Mouse (Mus musculus) heart, embryonic 11.5 days (tissue): ENCODE data around the gene Gm17334. TPM values are rescaled to one million over a fixed set of nuclear protein-coding genes. Genes with fewer than 3 reads are reported as not detected.
"Not testable (repeated sequence)": the region's sequence is repeated elsewhere in the genome, so short reads cannot be mapped to it uniquely, and the experiment has no call there.

Experiments
- ATAC-seq: fragments of 200-750 bp; cut with Nextera tagmentation; replicated peaks from 2 replicates; pipeline ENCODE4 v1.8.0; 2017; ENCODE audit warnings: moderate library complexity; ENCODE audit not compliant: insufficient number of reproducible peaks, low FRiP score, low TSS enrichment
- H3K27ac ChIP-seq: fragments of 300-500 bp; sonication (generic); 2 replicates; pipeline ENCODE4 v1.5.1; 2014; ENCODE audit warnings: mild to moderate bottlenecking, low read depth, low read length
- H3K27me3 ChIP-seq: fragments of 300-500 bp; sonication (generic); 2 replicates; pipeline ENCODE4 v1.6.1; 2014; ENCODE audit warnings: mild to moderate bottlenecking, low read length, mixed read lengths; ENCODE audit not compliant: control insufficient read depth, insufficient read depth
- H3K36me3 ChIP-seq: fragments of 300-500 bp; sonication (generic); 2 replicates; pipeline ENCODE4 v1.6.1; 2014; ENCODE audit warnings: mild to moderate bottlenecking, low read length, moderate library complexity, mixed read lengths; ENCODE audit not compliant: control insufficient read depth, insufficient read depth
- H3K4me1 ChIP-seq: fragments of 300-500 bp; sonication (generic); 2 replicates; pipeline ENCODE4 v1.6.1; 2014; ENCODE audit warnings: low read length; ENCODE audit not compliant: control insufficient read depth, insufficient read depth
- H3K4me2 ChIP-seq: fragments of 300-500 bp; sonication (generic); 2 replicates; pipeline ENCODE4 v1.6.1; 2014; ENCODE audit warnings: mild to moderate bottlenecking, moderate library complexity
- H3K4me3 ChIP-seq: fragments of 300-500 bp; sonication (generic); 2 replicates; pipeline ENCODE4 v1.5.1; 2014; ENCODE audit warnings: low read depth, low read length
- H3K9ac ChIP-seq: fragments of 300-500 bp; sonication (generic); 2 replicates; pipeline ENCODE4 v1.6.1; 2014; ENCODE audit warnings: mild to moderate bottlenecking, low read depth, low read length, moderate library complexity
- H3K9me3 ChIP-seq: fragments of 300-500 bp; sonication (generic); replicated peaks from 2 replicates; pipeline ENCODE4 v1.6.1; 2016; ENCODE audit warnings: low read length; ENCODE audit not compliant: control insufficient read depth
- WGBS: fragments of 180-500 bp; shearing (Covaris S2); extraction: QIAGEN DNeasy Blood & Tissue Kit; methylation state at CpG from one replicate; pipeline ENCODE4 v1.1.7; 2014; ENCODE audit not compliant: insufficient replicate concordance; 5-methylcytosine and 5-hydroxymethylcytosine counted together
- polyA plus RNA-seq: library from polyadenylated mRNA; unstranded; fragments of >200 nt; fragmentation: Nextera tagmentation; extraction: Ambion mirVana; gene quantifications from 2 replicates; pipeline ENCODE4 v1.2.1, GENCODE M21; 2014

Gm17334 gene
- polyA plus RNA-seq, 1 experiment from 2014 or later = 0.24 TPM

DNA sequence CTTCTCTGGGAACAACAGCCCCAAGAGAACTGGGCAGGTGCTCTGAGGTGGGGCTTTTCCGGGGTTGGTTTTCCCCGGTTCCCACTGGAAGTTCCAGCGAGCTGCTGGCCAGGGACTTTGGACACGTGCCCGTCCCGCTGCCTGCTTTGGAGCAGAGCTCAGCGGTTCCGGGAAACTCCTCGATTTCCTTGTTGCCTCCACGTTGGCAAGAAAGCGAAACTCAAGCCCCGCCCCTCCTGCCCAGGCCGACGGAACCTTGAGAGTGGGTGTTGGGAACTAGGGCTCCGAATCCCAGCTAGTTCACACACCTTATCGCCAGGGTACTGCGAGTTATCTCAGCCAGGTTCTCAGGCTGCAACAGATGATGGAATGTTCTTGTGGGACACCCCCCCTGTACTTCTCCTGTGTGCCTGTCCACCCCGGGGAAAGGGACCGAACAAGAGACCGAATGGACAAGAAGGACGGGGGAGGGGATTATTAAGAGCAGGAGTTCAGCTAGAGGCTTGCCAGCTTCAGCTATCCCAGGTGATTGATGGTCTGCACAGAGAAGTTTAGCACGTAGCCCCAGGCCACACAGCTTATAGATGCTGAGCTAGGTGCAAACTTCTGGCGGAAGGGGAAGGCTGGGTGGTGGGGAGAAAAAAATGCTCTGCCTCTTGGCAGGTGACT is 10.0 kb downstream of the Gm17334 start:
- peak; percentile 18; the same call in 1 of the 2 replicates for ATAC-seq
- Histone ChIP-seq H3K4me1 (peaks cover 50% of the 10 kb centered on the region), H3K27ac (peak overlapping the region; percentile 73), H3K4me2 (peak overlapping the region; percentile 75), H3K27me3 (no peaks in the 10 kb centered on the region), H3K9ac (peak overlapping the region; percentile 75), H3K36me3 (no peaks in the 10 kb centered on the region), H3K9me3 (no peaks in the 10 kb centered on the region), H3K4me3 (peak overlapping the region; percentile 37)
- WGBS = 4% methylated on average over 23 of the region's 23 CpGs

DNA sequence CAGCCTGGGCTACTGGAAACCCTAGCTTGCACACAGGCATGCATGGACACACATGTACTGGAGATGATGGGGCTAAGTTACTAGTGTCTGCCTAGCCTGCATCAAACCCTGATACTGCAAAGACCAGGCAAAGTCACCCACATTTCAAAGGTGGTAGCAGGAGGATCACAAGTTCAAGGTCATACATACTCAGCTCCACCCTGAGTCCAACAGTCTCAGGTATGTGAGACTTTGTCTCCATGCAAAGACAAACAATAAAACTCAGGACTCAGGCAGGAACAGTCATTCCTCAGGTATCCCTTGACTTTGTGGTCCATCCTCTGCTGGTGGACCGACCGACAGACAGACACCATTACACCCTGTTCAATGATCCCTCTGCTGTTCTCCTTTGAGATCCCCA is 10.6 kb downstream of the Gm17334 start:
- H3K4me3 ChIP-seq = peak overlapping the region; percentile 37
- H3K27ac ChIP-seq = peak overlapping the region; percentile 73
- 51% methylated on average over 2 of the region's 2 CpGs for WGBS
- H3K4me1 ChIP-seq = peaks cover 50% of the 10 kb centered on the region
- no peaks in the 10 kb centered on the region for H3K36me3 ChIP-seq
- ATAC-seq = no peak
- H3K9me3 ChIP-seq = no peaks in the 10 kb centered on the region
- H3K27me3 ChIP-seq = no peaks in the 10 kb centered on the region
- peak overlapping the region; percentile 75 for H3K9ac ChIP-seq
- peak overlapping the region; percentile 75 for H3K4me2 ChIP-seq

DNA sequence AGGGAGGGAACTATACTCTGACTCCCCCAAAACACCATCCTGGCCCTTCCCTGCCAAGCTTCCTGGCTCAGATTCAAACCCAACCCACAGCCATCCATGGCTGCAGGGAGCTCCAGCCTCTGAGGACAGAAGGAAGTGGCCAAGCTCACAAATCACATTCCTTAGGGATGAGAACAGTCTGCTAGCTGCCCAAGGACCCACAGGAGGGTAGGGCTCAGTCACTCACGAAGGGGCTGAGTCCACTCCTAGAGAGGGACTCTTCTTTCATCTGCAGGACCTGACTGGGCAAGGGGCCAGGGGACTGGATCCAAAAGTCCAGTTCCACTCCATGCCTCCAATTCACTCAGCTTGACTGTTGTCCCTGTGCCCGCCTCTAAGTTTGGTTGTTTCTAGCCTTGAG is 11.2 kb downstream of the Gm17334 start:
- Histone ChIP-seq H3K27me3 (no peaks in the 10 kb centered on the region), H3K4me2 (peak overlapping the region; percentile 14; the same call in 1 of the 2 replicates), H3K4me1 (peaks cover 50% of the 10 kb centered on the region), H3K27ac (peak overlapping the region; percentile 73), H3K9ac (no peak overlapping the region), H3K36me3 (no peaks in the 10 kb centered on the region), H3K9me3 (no peaks in the 10 kb centered on the region), H3K4me3 (no peak overlapping the region)
- 46% methylated on average over 2 of the region's 2 CpGs for WGBS
- no peak for ATAC-seq

DNA sequence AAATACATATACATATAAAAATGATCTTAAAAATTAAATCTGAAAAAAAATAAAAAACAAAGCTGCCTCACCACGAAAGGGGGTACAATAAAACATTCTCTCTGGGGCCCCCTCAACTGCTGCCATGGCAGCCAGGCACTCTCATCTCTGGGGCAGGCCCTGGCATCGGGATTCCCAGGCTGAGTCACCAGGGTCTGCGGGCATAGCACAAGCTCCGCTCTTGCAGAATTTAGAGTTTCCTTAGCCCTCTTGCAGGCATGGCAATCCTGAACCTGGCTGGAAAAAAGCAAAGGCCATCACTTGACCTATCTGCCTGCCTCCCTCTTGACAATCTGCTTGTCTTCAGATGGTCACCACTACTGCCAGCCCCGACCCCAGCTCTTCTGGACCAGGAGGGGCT is 11.7 kb downstream of the Gm17334 start:
- H3K36me3 ChIP-seq = no peaks in the 10 kb centered on the region
- H3K27me3 ChIP-seq = no peaks in the 10 kb centered on the region
- peak overlapping the region; percentile 73; the same call in 1 of the 2 replicates for H3K27ac ChIP-seq
- 66% methylated on average over 5 of the region's 5 CpGs for WGBS
- no peak overlapping the region for H3K4me2 ChIP-seq
- H3K9ac ChIP-seq = no peak overlapping the region
- ATAC-seq = no peak
- no peaks in the 10 kb centered on the region for H3K9me3 ChIP-seq
- peaks cover 50% of the 10 kb centered on the region for H3K4me1 ChIP-seq
- no peak overlapping the region for H3K4me3 ChIP-seq

DNA sequence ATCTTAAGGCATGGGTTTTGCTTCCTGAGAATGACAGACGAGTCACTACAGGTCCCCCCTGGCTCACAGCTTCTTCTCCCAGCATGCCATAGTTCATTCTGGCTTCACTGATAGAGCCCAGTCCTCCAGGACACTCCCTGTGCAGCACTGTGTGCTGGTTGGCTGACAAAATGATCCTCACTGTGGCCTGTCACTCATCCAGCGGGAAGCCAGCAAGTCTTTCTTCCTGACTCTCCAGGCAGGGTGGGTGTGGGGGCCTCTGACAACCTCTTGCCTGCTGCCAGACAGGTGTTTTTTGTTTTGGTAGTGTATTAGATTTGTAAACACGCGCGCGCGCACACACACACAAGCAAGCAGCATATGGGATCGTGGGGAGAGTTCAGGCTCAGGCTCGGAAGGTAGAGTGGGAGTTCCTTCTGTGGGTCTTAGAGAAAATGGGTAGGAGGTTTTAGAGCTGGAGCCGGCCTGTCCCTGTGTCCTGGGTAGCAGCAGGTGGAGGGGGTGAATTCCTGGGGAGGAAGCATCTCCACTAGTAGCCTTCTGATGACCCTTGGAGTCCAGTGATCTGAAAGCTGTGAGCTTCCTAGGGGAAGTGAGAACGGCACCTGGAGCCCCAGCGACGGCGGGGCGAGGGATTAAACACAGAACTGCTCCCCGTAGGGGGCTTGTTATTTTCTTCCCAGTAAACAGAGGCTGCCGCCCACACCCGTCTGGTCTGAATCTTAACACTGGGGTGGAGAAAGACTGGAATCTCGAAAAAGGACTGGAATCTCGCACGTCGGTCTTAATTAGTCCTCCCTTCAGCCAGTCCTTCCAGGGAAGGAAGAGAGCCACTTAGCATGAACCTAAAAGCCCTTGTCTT is 13.2 kb downstream of the Gm17334 start:
- peaks cover 50% of the 10 kb centered on the region for H3K4me1 ChIP-seq
- ATAC-seq = no peak
- 7% methylated on average over 22 of the region's 22 CpGs for WGBS
- H3K27ac ChIP-seq = peak overlapping the region; percentile 46; the same call in 1 of the 2 replicates
- H3K9ac ChIP-seq = peak overlapping the region; percentile 49
- H3K36me3 ChIP-seq = no peaks in the 10 kb centered on the region
- H3K27me3 ChIP-seq = no peaks in the 10 kb centered on the region
- H3K4me3 ChIP-seq = peak overlapping the region; percentile 12; the same call in 1 of the 2 replicates
- H3K9me3 ChIP-seq = no peaks in the 10 kb centered on the region
- H3K4me2 ChIP-seq = peak overlapping the region; percentile 59

DNA sequence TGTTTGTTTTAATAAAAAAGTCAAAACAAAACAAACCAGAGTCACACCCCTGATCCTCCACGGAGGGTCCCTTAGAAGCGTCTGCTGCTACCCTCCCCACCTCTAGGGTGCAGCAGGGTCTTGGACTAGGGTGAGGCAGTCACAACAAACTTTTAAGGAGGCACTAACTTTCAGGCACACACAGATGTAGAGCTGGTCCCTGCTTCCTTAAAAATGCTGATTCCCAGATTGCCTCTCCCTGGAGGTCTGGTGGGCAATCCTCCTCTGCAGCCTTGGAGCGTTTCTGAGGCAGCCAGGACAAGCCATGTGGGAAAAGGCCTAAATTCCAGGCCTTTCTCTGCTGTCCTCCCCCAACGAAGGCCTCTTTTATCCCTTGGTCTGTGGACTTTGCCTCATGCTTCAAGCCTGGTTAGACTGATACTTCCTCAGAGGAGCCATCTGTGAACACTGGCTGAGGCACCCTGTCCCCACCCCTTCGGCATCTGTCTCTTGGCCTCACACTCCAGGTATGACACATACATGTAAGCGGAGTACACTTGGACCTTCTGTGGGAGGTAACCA is 14.1 kb downstream of the Gm17334 start:
- Histone ChIP-seq H3K27ac (peak overlapping the region; percentile 46; the same call in 1 of the 2 replicates), H3K4me2 (no peak overlapping the region; the same call in 1 of the 2 replicates), H3K4me1 (peaks cover 42% of the 10 kb centered on the region), H3K27me3 (no peaks in the 10 kb centered on the region), H3K36me3 (no peaks in the 10 kb centered on the region), H3K4me3 (no peak overlapping the region), H3K9me3 (no peaks in the 10 kb centered on the region), H3K9ac (peak overlapping the region; percentile 18; the same call in 1 of the 2 replicates)
- WGBS = 38% methylated on average over 6 of the region's 6 CpGs
- no peak for ATAC-seq

DNA sequence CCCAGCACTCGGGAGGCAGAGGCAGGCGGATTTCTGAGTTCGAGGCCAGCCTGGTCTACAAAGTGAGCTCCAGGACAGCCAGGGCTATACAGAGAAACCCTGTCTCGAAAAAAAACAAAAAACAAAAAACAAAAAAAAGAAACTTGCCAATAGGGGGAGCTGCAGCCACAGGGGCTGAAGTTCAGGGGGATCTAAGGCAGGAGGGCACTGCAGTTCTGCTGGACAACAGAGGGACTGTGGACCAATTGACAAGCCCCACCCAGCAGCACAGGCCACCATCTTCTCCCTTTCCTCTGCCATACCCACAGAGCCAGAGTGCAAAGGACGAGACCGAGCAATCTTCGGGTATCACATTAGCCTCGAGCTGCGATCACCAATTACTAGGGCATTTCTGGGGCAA is 15.0 kb downstream of the Gm17334 start:
- peaks cover 33% of the 10 kb centered on the region for H3K4me1 ChIP-seq
- H3K4me2 ChIP-seq, H3K27me3 ChIP-seq, H3K9me3 ChIP-seq, ATAC-seq, H3K36me3 ChIP-seq, H3K9ac ChIP-seq, H3K27ac ChIP-seq, H3K4me3 ChIP-seq: not testable (repeated sequence)
- 76% methylated on average over 9 of the region's 9 CpGs for WGBS

DNA sequence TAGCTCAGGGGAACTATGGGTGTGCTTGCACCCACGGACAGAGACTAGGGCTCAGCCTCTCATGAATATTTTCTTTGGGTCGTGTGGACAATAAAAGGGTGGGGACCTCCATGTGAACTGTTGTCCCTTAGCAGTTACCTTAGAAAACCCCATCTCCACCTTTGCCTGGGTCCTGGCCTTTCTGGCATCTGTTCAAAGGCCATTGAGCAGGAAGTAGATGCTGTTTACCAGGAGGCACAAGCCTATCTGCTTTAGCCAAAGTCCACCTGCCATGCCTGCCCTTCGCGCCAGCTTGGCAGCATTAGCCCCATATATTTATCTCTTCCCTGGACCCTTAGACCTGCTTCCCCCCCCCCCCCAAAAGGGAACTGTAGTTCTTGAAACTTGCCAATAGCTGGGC is 15.4 kb downstream of the Gm17334 start:
- no peak overlapping the region for H3K27ac ChIP-seq
- H3K36me3 ChIP-seq = no peaks in the 10 kb centered on the region
- no peaks in the 10 kb centered on the region for H3K9me3 ChIP-seq
- peaks cover 31% of the 10 kb centered on the region for H3K4me1 ChIP-seq
- no peak overlapping the region for H3K4me2 ChIP-seq
- no peak for ATAC-seq
- no peaks in the 10 kb centered on the region for H3K27me3 ChIP-seq
- WGBS = 75% methylated on average over 4 of the region's 4 CpGs
- H3K4me3 ChIP-seq = no peak overlapping the region
- no peak overlapping the region for H3K9ac ChIP-seq
